Mouse (Mus musculus): ENCODE data around the gene Gm4216.
"Not testable (repeated sequence)": the region's sequence is repeated elsewhere in the genome, so short reads cannot be mapped to it uniquely, and the experiment has no call there.

Gm4216 gene

GRCm38 (mm10) chr7:23019823-23020222 is at the start of gene Gm4216:
Gm4216 (minus strand) TSS chr7:23019923.
- not testable (repeated sequence) for DNase-seq

GRCm38 (mm10) chr7:23067356-23067755 is 47.6 kb upstream of the Gm4216 start, which contains the start of gene Gm8720:
Gm8720 (minus strand) TSS chr7:23067456.
- DNase-seq: not testable (repeated sequence)

- DNase-seq: not testable (repeated sequence)
Measured at GRCm38 (mm10) chr7:23055240-23055639, 35.5 kb upstream of the Gm4216 start, which contains the start of gene Vmn1r163. Vmn1r163 (plus strand) TSS chr7:23055540.

- DNase-seq: not testable (repeated sequence)
Measured at GRCm38 (mm10) chr7:22984573-22984972, 35.1 kb downstream of the Gm4216 start, which contains the start of gene Gm4214. Gm4214 (minus strand) TSS chr7:22984673.
